Mouse (Mus musculus): ENCODE measurements around the gene Rab3b. TPM values are rescaled to one million over a fixed set of nuclear protein-coding genes. Genes with fewer than 3 reads are reported as not detected.

Rab3b gene
- polyA plus RNA-seq, 1 experiment from 2014 or later = 6.3 TPM

DNA sequence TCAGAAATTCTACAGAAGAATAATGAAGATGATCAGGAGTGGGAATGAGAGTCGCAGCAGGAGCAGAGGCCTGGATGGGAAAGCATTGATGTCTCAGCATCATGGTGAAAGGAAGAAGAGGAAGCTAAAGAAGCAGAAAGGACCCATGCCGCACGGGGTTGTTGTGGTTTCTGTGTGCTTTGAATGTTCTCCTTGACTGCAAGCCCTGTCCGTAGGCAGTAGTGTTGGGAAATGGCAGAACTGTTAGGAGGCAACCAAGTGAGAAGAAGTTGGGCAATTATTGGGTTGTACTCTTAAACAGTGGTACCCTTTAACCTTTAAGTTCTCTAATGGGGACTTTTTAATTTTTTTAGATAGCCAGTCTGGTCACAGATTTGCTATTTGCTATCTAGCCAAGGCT lies 56.0 kb downstream of the Rab3b start:
- H3K36me3 ChIP-seq (ENCODE audit: insufficient read depth) = no peaks in the 10 kb centered on the region
- H3K9me3 ChIP-seq (ENCODE audit: low read depth, low read length) = no peaks in the 10 kb centered on the region
- H3K27me3 ChIP-seq (ENCODE audit: insufficient read depth, low read length) = no peaks in the 10 kb centered on the region
- TF ChIP-seq CTCF (IDR thresholded peaks at IDR 0.05; ENCODE audit: low read depth) = no peak
- H3K4me1 ChIP-seq (ENCODE audit: insufficient read depth) = no peaks in the 10 kb centered on the region
- ATAC-seq (ENCODE audit: insufficient read depth) (no peak), DNase-seq (no peak)
- H3K27ac ChIP-seq (ENCODE audit: low read depth) = no peak overlapping the region
- WGBS = 83% methylated on average over 4 of the region's 4 CpGs
- no peak overlapping the region for H3K4me2 ChIP-seq
- H3K9ac ChIP-seq = no peak overlapping the region
- H3K4me3 ChIP-seq (ENCODE audit: low read depth, low read length) = no peak overlapping the region

DNA sequence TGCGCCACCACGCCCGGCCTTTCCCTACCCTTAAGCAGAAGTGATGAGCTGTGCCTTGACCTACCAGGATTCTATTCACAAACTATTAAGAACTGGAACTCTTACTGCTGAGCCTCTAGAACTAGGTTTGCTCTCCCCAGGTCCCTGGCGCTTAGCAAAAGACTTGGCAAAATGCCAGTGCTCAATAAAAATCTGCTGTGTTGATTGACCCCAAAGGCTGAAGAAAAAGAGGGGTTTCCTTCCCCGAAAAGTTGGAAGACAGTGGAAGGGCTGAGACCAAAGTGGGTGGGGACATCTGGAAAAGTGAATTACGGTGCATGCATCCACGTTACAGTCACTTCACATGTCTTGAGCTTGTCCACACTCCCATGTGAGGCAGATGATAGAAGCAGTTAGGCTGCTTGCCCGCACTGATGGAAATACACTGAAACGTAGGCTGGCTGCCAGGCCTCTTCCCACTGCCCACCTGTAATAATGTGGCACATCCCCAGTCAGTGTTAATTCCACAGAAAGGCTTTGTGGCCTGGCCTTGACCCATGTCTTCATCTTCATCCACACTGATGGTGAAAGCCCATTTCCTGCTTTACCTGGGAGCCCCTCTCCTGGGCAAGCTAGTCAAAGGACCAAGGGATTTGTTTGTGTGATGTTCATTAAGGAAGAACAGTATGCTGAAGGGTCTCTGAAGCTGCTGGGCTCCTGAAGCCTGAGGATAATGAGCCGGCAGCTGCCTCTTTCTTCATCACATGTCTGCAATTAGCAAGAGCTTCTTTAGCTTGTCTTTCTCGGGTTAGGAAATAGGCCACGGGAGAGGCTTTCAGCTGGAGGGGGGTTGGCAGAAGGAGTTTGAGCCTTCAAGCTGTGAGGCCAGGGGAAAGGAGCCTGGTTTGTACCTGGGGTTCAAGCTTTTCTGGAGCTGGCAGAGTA lies 59.2 kb downstream of the Rab3b start:
- H3K36me3 ChIP-seq (ENCODE audit: insufficient read depth) = no peaks in the 10 kb centered on the region
- no peak overlapping the region for H3K4me2 ChIP-seq
- WGBS = 65% methylated on average over 12 of the region's 12 CpGs
- no peaks in the 10 kb centered on the region for H3K27me3 ChIP-seq (ENCODE audit: insufficient read depth, low read length)
- DNase-seq (peak; percentile 36), ATAC-seq (ENCODE audit: insufficient read depth) (no peak)
- no peak overlapping the region for H3K4me3 ChIP-seq (ENCODE audit: low read depth, low read length)
- no peaks in the 10 kb centered on the region for H3K4me1 ChIP-seq (ENCODE audit: insufficient read depth)
- no peak for TF ChIP-seq CTCF (IDR thresholded peaks at IDR 0.05; ENCODE audit: low read depth)
- no peak overlapping the region for H3K9ac ChIP-seq
- no peak overlapping the region for H3K27ac ChIP-seq (ENCODE audit: low read depth)
- H3K9me3 ChIP-seq (ENCODE audit: low read depth, low read length) = no peaks in the 10 kb centered on the region

DNA sequence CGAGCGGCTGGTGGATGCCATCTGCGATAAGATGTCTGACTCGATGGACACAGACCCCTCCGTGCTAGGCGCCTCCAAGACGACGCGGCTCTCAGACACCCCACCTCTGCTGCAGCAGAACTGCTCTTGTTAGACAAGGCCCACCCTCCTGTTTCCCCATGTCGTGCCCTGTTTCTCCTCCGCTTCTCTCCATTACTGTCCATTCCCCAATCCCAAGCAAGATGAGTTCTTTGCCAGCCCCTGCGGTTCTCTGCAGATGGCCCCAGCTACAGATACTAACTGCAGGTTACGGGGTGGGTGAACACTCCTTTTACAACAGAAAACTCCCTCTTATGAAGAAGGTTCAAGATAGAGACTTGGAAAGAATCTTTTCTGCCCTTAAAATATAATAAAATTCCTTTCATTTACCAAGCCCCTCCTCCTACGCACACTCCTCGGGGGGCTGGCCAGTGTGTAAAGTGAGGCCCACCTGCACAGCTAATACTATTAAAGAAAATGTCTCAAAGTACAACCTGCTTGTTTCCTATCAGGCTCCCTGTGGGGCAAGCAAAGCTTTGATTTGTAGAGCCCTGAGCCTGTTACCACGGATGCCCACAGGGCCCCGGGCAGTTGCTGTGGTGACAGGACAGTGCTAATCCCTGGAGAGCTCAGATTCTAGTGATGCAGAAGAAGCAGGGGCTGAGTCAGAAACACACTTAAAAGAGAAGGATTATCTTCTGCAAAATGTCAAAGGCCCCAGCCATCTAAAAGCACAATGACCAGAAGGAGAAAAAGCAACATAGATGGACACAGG lies 62.0 kb downstream of the Rab3b start:
- Histone ChIP-seq H3K27me3 (ENCODE audit: insufficient read depth, low read length) (no peaks in the 10 kb centered on the region), H3K9me3 (ENCODE audit: low read depth, low read length) (no peaks in the 10 kb centered on the region), H3K27ac (ENCODE audit: low read depth) (no peak overlapping the region), H3K4me2 (no peak overlapping the region), H3K36me3 (ENCODE audit: insufficient read depth) (no peaks in the 10 kb centered on the region), H3K4me3 (ENCODE audit: low read depth, low read length) (no peak overlapping the region), H3K4me1 (ENCODE audit: insufficient read depth) (no peaks in the 10 kb centered on the region), H3K9ac (no peak overlapping the region)
- WGBS = 77% methylated on average over 17 of the region's 17 CpGs
- DNase-seq (no peak), ATAC-seq (ENCODE audit: insufficient read depth) (no peak)
- no peak for TF ChIP-seq CTCF (IDR thresholded peaks at IDR 0.05; ENCODE audit: low read depth)

DNA sequence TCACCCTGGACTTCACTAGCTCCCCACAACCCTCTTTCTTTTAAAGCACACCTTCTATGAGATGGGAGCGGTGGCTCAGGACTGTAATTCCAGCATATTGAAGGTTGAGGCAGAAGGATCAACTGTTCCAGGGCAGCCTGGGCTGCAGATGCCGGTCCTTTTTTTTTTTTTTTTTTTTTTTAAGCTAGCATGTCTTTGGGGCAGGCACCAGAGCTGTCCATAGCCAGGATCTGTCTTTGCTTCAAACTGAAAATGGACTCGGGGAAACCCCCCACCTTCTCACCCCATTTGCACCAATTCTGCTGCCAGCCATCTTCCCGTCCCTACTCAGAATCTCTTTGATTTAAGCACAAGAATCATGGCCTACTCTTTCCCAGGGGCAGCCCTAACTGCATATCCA lies 63.3 kb downstream of the Rab3b start:
- no peaks in the 10 kb centered on the region for H3K27me3 ChIP-seq (ENCODE audit: insufficient read depth, low read length)
- no peak for ATAC-seq (ENCODE audit: insufficient read depth)
- H3K9me3 ChIP-seq (ENCODE audit: low read depth, low read length) = no peaks in the 10 kb centered on the region
- H3K36me3 ChIP-seq (ENCODE audit: insufficient read depth) = no peaks in the 10 kb centered on the region
- TF ChIP-seq CTCF (IDR thresholded peaks at IDR 0.05; ENCODE audit: low read depth) = no peak
- no peak overlapping the region for H3K4me3 ChIP-seq (ENCODE audit: low read depth, low read length)
- no peak overlapping the region for H3K4me2 ChIP-seq
- 86% methylated on average over 4 of the region's 4 CpGs for WGBS
- DNase-seq = no peak
- H3K4me1 ChIP-seq (ENCODE audit: insufficient read depth) = no peaks in the 10 kb centered on the region
- no peak overlapping the region for H3K9ac ChIP-seq
- H3K27ac ChIP-seq (ENCODE audit: low read depth) = no peak overlapping the region

DNA sequence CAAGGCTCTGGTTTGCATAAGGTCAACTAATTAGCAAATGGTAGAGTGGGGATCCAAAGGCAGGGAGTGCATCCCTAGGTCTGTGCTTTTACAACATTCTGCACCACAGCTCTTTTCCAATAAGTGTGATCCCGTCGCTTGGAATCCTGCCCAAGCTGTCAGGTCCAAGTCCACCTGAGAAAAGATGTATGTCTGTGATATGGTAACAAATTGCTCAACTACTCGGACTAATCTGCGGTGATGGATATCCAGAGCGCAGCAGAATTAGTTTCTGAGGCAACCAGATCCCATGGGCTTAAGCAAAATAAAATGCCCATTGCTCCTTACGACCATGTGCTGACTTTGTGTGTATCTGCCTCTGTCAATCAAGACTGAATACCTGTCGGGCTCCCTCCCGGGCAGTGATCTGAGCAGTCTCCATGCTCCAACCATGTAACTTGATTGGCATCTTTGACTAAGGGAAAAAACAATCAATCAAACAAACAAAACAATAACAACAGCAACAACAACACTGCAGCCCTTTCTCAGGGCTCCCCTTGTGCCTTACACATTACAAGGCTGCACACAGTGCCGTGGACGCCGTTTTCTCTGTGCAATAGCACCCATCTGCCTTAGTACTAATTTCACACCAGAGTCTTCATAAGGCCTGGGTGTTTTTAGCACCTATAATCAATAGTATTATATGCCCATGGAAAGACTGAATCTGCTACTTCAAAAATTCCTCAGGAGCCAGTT lies 64.3 kb downstream of the Rab3b start:
- Histone ChIP-seq H3K9me3 (ENCODE audit: low read depth, low read length) (no peaks in the 10 kb centered on the region), H3K4me2 (no peak overlapping the region), H3K36me3 (ENCODE audit: insufficient read depth) (no peaks in the 10 kb centered on the region), H3K27me3 (ENCODE audit: insufficient read depth, low read length) (no peaks in the 10 kb centered on the region), H3K4me1 (ENCODE audit: insufficient read depth) (no peaks in the 10 kb centered on the region), H3K9ac (no peak overlapping the region), H3K4me3 (ENCODE audit: low read depth, low read length) (no peak overlapping the region), H3K27ac (ENCODE audit: low read depth) (no peak overlapping the region)
- WGBS = 80% methylated on average over 11 of the region's 11 CpGs
- DNase-seq (no peak), ATAC-seq (ENCODE audit: insufficient read depth) (no peak)
- TF ChIP-seq CTCF (IDR thresholded peaks at IDR 0.05; ENCODE audit: low read depth) = no peak

DNA sequence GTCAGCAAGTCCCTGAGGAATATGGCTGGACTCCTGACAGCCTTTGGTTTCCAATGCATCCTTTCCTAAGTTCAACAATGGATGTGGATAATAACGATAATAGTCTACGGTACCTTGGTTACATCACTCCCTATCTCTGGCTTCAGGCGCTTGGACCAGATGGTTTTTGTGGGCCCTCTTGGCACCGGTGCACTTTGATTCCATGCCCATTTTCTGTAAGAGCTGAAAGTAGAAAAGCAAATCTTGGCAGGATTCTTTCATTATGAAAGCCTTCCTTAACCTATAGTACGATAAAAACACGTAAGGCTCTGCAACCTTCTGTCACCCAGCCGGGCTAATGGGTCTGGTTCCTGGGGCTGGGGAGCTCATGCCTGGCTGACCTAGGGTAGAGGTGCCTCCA lies 70.3 kb downstream of the Rab3b start:
- Histone ChIP-seq H3K4me2 (no peak overlapping the region), H3K4me3 (ENCODE audit: low read depth, low read length) (no peak overlapping the region), H3K9ac (no peak overlapping the region), H3K9me3 (ENCODE audit: low read depth, low read length) (no peaks in the 10 kb centered on the region), H3K36me3 (ENCODE audit: insufficient read depth) (no peaks in the 10 kb centered on the region), H3K27ac (ENCODE audit: low read depth) (no peak overlapping the region), H3K4me1 (ENCODE audit: insufficient read depth) (no peaks in the 10 kb centered on the region), H3K27me3 (ENCODE audit: insufficient read depth, low read length) (no peaks in the 10 kb centered on the region)
- TF ChIP-seq CTCF (IDR thresholded peaks at IDR 0.05; ENCODE audit: low read depth) = no peak
- ATAC-seq (ENCODE audit: insufficient read depth) (no peak), DNase-seq (no peak)
- WGBS = 80% methylated on average over 7 of the region's 7 CpGs
